Mouse (Mus musculus) midbrain, embryonic 14.5 days (tissue): ENCODE data around the gene Mad2l2. TPM values are rescaled to one million over a fixed set of nuclear protein-coding genes. Genes with fewer than 3 reads are reported as not detected.
"Not testable (repeated sequence)": the region's sequence is repeated elsewhere in the genome, so short reads cannot be mapped to it uniquely, and the experiment has no call there.

ENCODE experiments used
- ATAC-seq: fragments of 200-750 bp; cut with Nextera tagmentation; 2 replicates; pipeline ENCODE4 v1.8.0; 2017; ENCODE audit warnings: moderate number of reproducible peaks, moderate library complexity; ENCODE audit not compliant: low FRiP score, low TSS enrichment
- DNase-seq: peaks from one replicate; pipeline ENCODE4 v3.0.0-alpha.2; 2015
- H3K27ac ChIP-seq: fragments of 300-500 bp; sonication (generic); replicated peaks from 2 replicates; pipeline ENCODE4 v1.5.1; 2014; ENCODE audit warnings: mild to moderate bottlenecking, low read depth, low read length, moderate library complexity
- H3K27me3 ChIP-seq: fragments of 300-500 bp; sonication (generic); 2 replicates; pipeline ENCODE4 v1.6.1; 2014; ENCODE audit warnings: low read length, control low read depth, mixed read lengths; ENCODE audit not compliant: control insufficient read depth, insufficient read depth
- H3K36me3 ChIP-seq: fragments of 300-500 bp; sonication (generic); 2 replicates; pipeline ENCODE4 v1.6.1; 2014; ENCODE audit warnings: low read length, control low read depth; ENCODE audit not compliant: control insufficient read depth, insufficient read depth
- H3K4me1 ChIP-seq: fragments of 300-500 bp; sonication (generic); 2 replicates; pipeline ENCODE4 v1.6.1; 2014; ENCODE audit warnings: mild to moderate bottlenecking, antibody characterized with exemption, low read length, control low read depth; ENCODE audit not compliant: control insufficient read depth, insufficient read depth
- H3K4me2 ChIP-seq: fragments of 300-500 bp; sonication (generic); 2 replicates; pipeline ENCODE4 v1.6.1; 2014; ENCODE audit warnings: mild to moderate bottlenecking, low read length, moderate library complexity
- H3K4me3 ChIP-seq: fragments of 300-500 bp; sonication (generic); replicated peaks from 2 replicates; pipeline ENCODE4 v1.5.1; 2014; ENCODE audit warnings: low read depth, low read length
- H3K9ac ChIP-seq: fragments of 300-500 bp; sonication (generic); replicated peaks from 2 replicates; pipeline ENCODE4 v1.6.1; 2014; ENCODE audit warnings: mild to moderate bottlenecking, low read length, moderate library complexity
- H3K9me3 ChIP-seq: fragments of 300-500 bp; sonication (generic); 2 replicates; pipeline ENCODE4 v1.6.1; 2016; ENCODE audit warnings: low read length, control low read depth, mixed read lengths; ENCODE audit not compliant: control insufficient read depth
- WGBS: fragments of 180-500 bp; shearing (Covaris S2); extraction: QIAGEN DNeasy Blood & Tissue Kit; methylation state at CpG from one replicate; pipeline ENCODE4 v1.1.7; 2014; 5-methylcytosine and 5-hydroxymethylcytosine counted together
- polyA plus RNA-seq: library from polyadenylated mRNA; unstranded; fragments of >200 nt; fragmentation: Nextera tagmentation; extraction: Ambion mirVana; gene quantifications from 2 replicates; pipeline ENCODE4 v1.2.1, GENCODE M21; 2014

Mad2l2 gene
- polyA plus RNA-seq, 1 experiment from 2014 or later: 122 TPM

GRCm38 (mm10) chr4:148166986-148167385, 36.8 kb downstream of the Mad2l2 start:
- Histone ChIP-seq H3K4me3 (no peak overlapping the region), H3K36me3 (no peaks in the 10 kb centered on the region), H3K4me1 (peaks cover 15% of the 10 kb centered on the region), H3K27ac (0 out of 2 replicates have a peak overlapping the region, but pooled peaks have one; percentile 52), H3K9me3 (no peaks in the 10 kb centered on the region), H3K4me2 (peak overlapping the region; percentile 31), H3K27me3 (peaks cover 55% of the 10 kb centered on the region), H3K9ac (no peak overlapping the region)
- ATAC-seq: 0 out of 2 replicates have a peak, but pooled peaks have one; percentile 32
- peak; percentile 80 for DNase-seq
- 15% methylated on average over 4 of the region's 4 CpGs for WGBS

- ATAC-seq: no peak
- no peak overlapping the region for H3K9ac ChIP-seq
- peaks cover 21% of the 10 kb centered on the region for H3K4me1 ChIP-seq
- no peaks in the 10 kb centered on the region for H3K36me3 ChIP-seq
- peaks cover 53% of the 10 kb centered on the region for H3K27me3 ChIP-seq
- H3K9me3 ChIP-seq: no peaks in the 10 kb centered on the region
- 24% methylated on average over 7 of the region's 7 CpGs for WGBS
- H3K27ac ChIP-seq: no peak overlapping the region
- H3K4me3 ChIP-seq: no peak overlapping the region
- H3K4me2 ChIP-seq: no peak overlapping the region
- peak; percentile 82 for DNase-seq
Observed at GRCm38 (mm10) chr4:148168287-148168686, 38.1 kb downstream of the Mad2l2 start.

GRCm38 (mm10) chr4:148169586-148169985, 39.4 kb downstream of the Mad2l2 start:
- H3K27ac ChIP-seq: no peak overlapping the region
- peaks cover 45% of the 10 kb centered on the region for H3K27me3 ChIP-seq
- DNase-seq (no peak), ATAC-seq (no peak)
- no peaks in the 10 kb centered on the region for H3K36me3 ChIP-seq
- WGBS: 16% methylated on average over 15 of the region's 15 CpGs
- no peak overlapping the region for H3K4me2 ChIP-seq
- H3K9ac ChIP-seq: no peak overlapping the region
- no peak overlapping the region for H3K4me3 ChIP-seq
- no peaks in the 10 kb centered on the region for H3K9me3 ChIP-seq
- H3K4me1 ChIP-seq: peaks cover 23% of the 10 kb centered on the region

- Histone ChIP-seq H3K36me3 (no peaks in the 10 kb centered on the region), H3K9ac (no peak overlapping the region), H3K9me3 (no peaks in the 10 kb centered on the region), H3K4me2 (no peak overlapping the region), H3K27ac (no peak overlapping the region), H3K4me1 (peaks cover 30% of the 10 kb centered on the region), H3K27me3 (peaks cover 40% of the 10 kb centered on the region), H3K4me3 (no peak overlapping the region)
- ATAC-seq (no peak), DNase-seq (peak; percentile 85)
- WGBS: 0% methylated on average over 2 of the region's 2 CpGs
Observed at GRCm38 (mm10) chr4:148170842-148171241, 40.7 kb downstream of the Mad2l2 start.

- no peak overlapping the region for H3K27ac ChIP-seq
- no peaks in the 10 kb centered on the region for H3K9me3 ChIP-seq
- no peaks in the 10 kb centered on the region for H3K36me3 ChIP-seq
- H3K4me2 ChIP-seq: no peak overlapping the region
- H3K4me3 ChIP-seq: no peak overlapping the region
- H3K4me1 ChIP-seq: peaks cover 31% of the 10 kb centered on the region
- H3K27me3 ChIP-seq: peaks cover 38% of the 10 kb centered on the region
- ATAC-seq (no peak), DNase-seq (peak; percentile 55)
- 5% methylated on average over 3 of the region's 3 CpGs for WGBS
- H3K9ac ChIP-seq: no peak overlapping the region
Observed at GRCm38 (mm10) chr4:148171261-148171660, 41.1 kb downstream of the Mad2l2 start.

GRCm38 (mm10) chr4:148173811-148174494, 43.8 kb downstream of the Mad2l2 start:
- peak overlapping the region; percentile 3 for H3K4me3 ChIP-seq
- DNase-seq (peak; percentile 87), ATAC-seq (peak; percentile 64)
- peak overlapping the region; percentile 88 for H3K27ac ChIP-seq
- under 1% methylated on average over 30 of the region's 30 CpGs for WGBS
- H3K9me3 ChIP-seq: no peaks in the 10 kb centered on the region
- H3K9ac ChIP-seq: peak overlapping the region; percentile 39
- peaks cover 29% of the 10 kb centered on the region for H3K4me1 ChIP-seq
- H3K27me3 ChIP-seq: peaks cover 32% of the 10 kb centered on the region
- H3K36me3 ChIP-seq: no peaks in the 10 kb centered on the region
- peak overlapping the region; percentile 49 for H3K4me2 ChIP-seq

- Histone ChIP-seq H3K27ac (peak overlapping the region; percentile 88), H3K36me3 (no peaks in the 10 kb centered on the region), H3K27me3 (peaks cover 30% of the 10 kb centered on the region), H3K4me2 (peak overlapping the region; percentile 49), H3K4me3 (peak overlapping the region; percentile 3), H3K9me3 (no peaks in the 10 kb centered on the region), H3K4me1 (peaks cover 29% of the 10 kb centered on the region), H3K9ac (no peak overlapping the region)
- WGBS: 3% methylated on average over 12 of the region's 12 CpGs
- DNase-seq (peak; percentile 55), ATAC-seq (no peak)
Observed at GRCm38 (mm10) chr4:148174495-148174862, 44.3 kb downstream of the Mad2l2 start.

GRCm38 (mm10) chr4:148176603-148177002, 46.4 kb downstream of the Mad2l2 start:
- ATAC-seq, H3K36me3 ChIP-seq, H3K27ac ChIP-seq, DNase-seq, H3K4me3 ChIP-seq, H3K9me3 ChIP-seq, H3K9ac ChIP-seq, H3K4me2 ChIP-seq: not testable (repeated sequence)
- H3K27me3 ChIP-seq: peaks cover 23% of the 10 kb centered on the region
- peaks cover 29% of the 10 kb centered on the region for H3K4me1 ChIP-seq
- 78% methylated on average over 5 of the region's 6 CpGs for WGBS

GRCm38 (mm10) chr4:148177716-148178115, 47.5 kb downstream of the Mad2l2 start:
- Histone ChIP-seq H3K9ac (no peak overlapping the region), H3K4me2 (no peak overlapping the region), H3K27me3 (peaks cover 21% of the 10 kb centered on the region; the same call in 1 of the 2 replicates), H3K9me3 (no peaks in the 10 kb centered on the region), H3K4me3 (no peak overlapping the region), H3K27ac (no peak overlapping the region), H3K36me3 (no peaks in the 10 kb centered on the region), H3K4me1 (peaks cover 29% of the 10 kb centered on the region)
- ATAC-seq: no peak
- no peak for DNase-seq
